Mouse (Mus musculus): ENCODE results near the gene Hs3st5.

GRCm38 (mm10) chr10:36807007-36807406, 300.4 kb downstream of the Hs3st5 start:
- no peak for TF ChIP-seq RAD21 (IDR thresholded peaks at IDR 0.05; ENCODE audit: low read depth, low read length)
- TF ChIP-seq POLR2A (IDR thresholded peaks at IDR 0.05; ENCODE audit: low read depth, low read length), result no peak
- TF ChIP-seq ZNF384 (IDR thresholded peaks at IDR 0.05; ENCODE audit: low read depth, low read length), result no peak
- TF ChIP-seq HCFC1 (IDR thresholded peaks at IDR 0.05; ENCODE audit: low read depth, low read length), result no peak
- TF ChIP-seq CTCF (conservative IDR thresholded peaks at IDR 0.05 in 1 of 2, IDR thresholded peaks at IDR 0.05 in 1 of 2; ENCODE audit: low read depth in 2 of 2, low read length in 2 of 2), result no peak
- no peak for TF ChIP-seq KAT2A (IDR thresholded peaks at IDR 0.05; ENCODE audit: insufficient replicate concordance, low read length)
- TF ChIP-seq EP300 (IDR thresholded peaks at IDR 0.05; ENCODE audit: low read length), result no peak
- no peak for TF ChIP-seq MAX (IDR thresholded peaks at IDR 0.05; ENCODE audit: low read length)
- TF ChIP-seq POLR2AphosphoS2 (IDR thresholded peaks at IDR 0.05; ENCODE audit: low read depth, low read length), result no peak
- no peak for TF ChIP-seq CHD2 (IDR thresholded peaks at IDR 0.05; ENCODE audit: low read length)
- no peak for TF ChIP-seq MAFK (IDR thresholded peaks at IDR 0.05; ENCODE audit: insufficient replicate concordance, low read length)

Measured in CH12.LX (cell line).